Mouse (Mus musculus) limb, embryonic 10.5 days (tissue): ENCODE measurements around the gene Sox12. TPM values are rescaled to one million over a fixed set of nuclear protein-coding genes. Genes with fewer than 3 reads are reported as not detected.

ENCODE experiments used
- DNase-seq: peaks from one replicate; pipeline ENCODE4 v3.0.0-alpha.2; 2017; ENCODE audit warnings: low spot score
- H3K27ac ChIP-seq: fragments of 300-500 bp; sonication (generic); 2 replicates; pipeline ENCODE4 v1.5.1; 2016; ENCODE audit warnings: mild to moderate bottlenecking
- H3K27me3 ChIP-seq: fragments of 300-500 bp; sonication (generic); 2 replicates; pipeline ENCODE4 v1.6.1; 2016; ENCODE audit warnings: low read depth, mild to moderate bottlenecking; ENCODE audit not compliant: poor library complexity, severe bottlenecking
- H3K36me3 ChIP-seq: fragments of 300-500 bp; sonication (generic); 2 replicates; pipeline ENCODE4 v1.6.1; 2016; ENCODE audit warnings: mild to moderate bottlenecking, moderate library complexity
- H3K4me1 ChIP-seq: fragments of 300-500 bp; sonication (generic); 2 replicates; pipeline ENCODE4 v1.6.1; 2016
- H3K4me3 ChIP-seq: fragments of 300-500 bp; sonication (generic); 2 replicates; pipeline ENCODE4 v1.5.1; 2016; ENCODE audit warnings: mild to moderate bottlenecking, moderate library complexity
- H3K9me3 ChIP-seq: fragments of 300-500 bp; sonication (generic); replicated peaks from 2 replicates; pipeline ENCODE4 v1.6.1; 2016; ENCODE audit warnings: mild to moderate bottlenecking
- WGBS: fragments of 180-500 bp; shearing (Covaris S2); methylation state at CpG from one replicate; pipeline ENCODE4 v1.1.7; 2016; 5-methylcytosine and 5-hydroxymethylcytosine counted together
- polyA plus RNA-seq: library from polyadenylated mRNA; unstranded; fragments of >200 nt; fragmentation: Nextera tagmentation; extraction: Ambion mirVana; gene quantifications from 2 replicates; pipeline ENCODE4 v1.2.1, GENCODE M21; 2016

Gene Sox12
- polyA plus RNA-seq, 1 experiment from 2014 or later = 11.8 TPM

- H3K9me3 ChIP-seq = no peaks in the 10 kb centered on the region
- WGBS = 22% methylated on average over 4 of the region's 4 CpGs
- peak within 1 kb of the TSS; percentile 99 for H3K27ac ChIP-seq
- peaks cover 5% of the 10 kb centered on the region; the same call in 1 of the 2 replicates for H3K36me3 ChIP-seq
- no peaks in the 10 kb centered on the region for H3K27me3 ChIP-seq
- H3K4me1 ChIP-seq = peaks cover 38% of the 10 kb centered on the region
- H3K4me3 ChIP-seq = peak within 1 kb of the TSS; percentile 93
- no peak for DNase-seq
These were observed 17.4 kb upstream of the Sox12 start, which contains the start of gene 6820408C15Rik for GRCm38 (mm10) chr2:152415287-152415686. 6820408C15Rik (plus strand) TSS chr2:152415587.

DNA sequence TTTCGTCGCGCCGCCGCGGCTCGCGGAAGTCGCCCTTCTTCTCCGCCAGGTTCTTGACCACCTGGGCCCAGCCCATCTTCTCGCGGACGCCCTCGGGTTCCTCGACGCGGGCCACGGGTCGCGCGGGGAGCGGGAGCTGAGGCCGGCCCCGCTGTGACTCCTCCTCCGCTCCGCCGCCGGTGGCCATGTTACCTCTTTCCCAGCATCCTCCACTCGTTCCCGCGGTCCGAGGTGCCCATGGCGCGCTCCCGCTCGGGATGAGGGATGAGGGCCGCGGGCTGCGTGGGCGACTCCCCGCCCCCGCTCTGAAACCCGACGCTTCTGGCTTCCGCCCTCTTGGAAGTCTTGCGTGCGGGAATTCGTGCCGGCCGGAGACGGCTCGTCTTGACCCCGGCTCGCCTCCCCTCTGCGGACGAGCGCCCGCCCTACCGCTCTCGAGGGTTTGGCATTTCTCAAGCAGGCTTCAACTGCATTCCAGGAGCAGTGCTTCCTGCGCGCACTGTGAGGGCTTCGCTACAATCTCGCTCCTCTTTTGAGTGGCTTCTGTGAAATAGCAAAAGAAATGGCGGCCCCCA lies 16.8 kb upstream of the Sox12 start, which contains the start of gene Zcchc3:
Gene Zcchc3, minus strand, starts transcription at position 437 of the 575 bp plus-strand sequence.
- H3K9me3 ChIP-seq = no peaks in the 10 kb centered on the region
- DNase-seq = peak; percentile 94
- H3K4me3 ChIP-seq = peak within 1 kb of the TSS; percentile 93
- H3K27me3 ChIP-seq = no peaks in the 10 kb centered on the region
- WGBS = under 1% methylated on average over 65 of the region's 65 CpGs
- H3K36me3 ChIP-seq = peaks cover 5% of the 10 kb centered on the region; the same call in 1 of the 2 replicates
- peaks cover 44% of the 10 kb centered on the region for H3K4me1 ChIP-seq
- peak within 1 kb of the TSS; percentile 99 for H3K27ac ChIP-seq

- Histone ChIP-seq H3K4me3 (peak overlapping the region; percentile 93), H3K36me3 (peaks cover 5% of the 10 kb centered on the region; the same call in 1 of the 2 replicates), H3K27ac (peak overlapping the region; percentile 99), H3K27me3 (no peaks in the 10 kb centered on the region), H3K4me1 (peaks cover 49% of the 10 kb centered on the region), H3K9me3 (no peaks in the 10 kb centered on the region)
- DNase-seq = peak; percentile 76
- under 1% methylated on average over 86 of the region's 86 CpGs for WGBS
These were observed 16.1 kb upstream of the Sox12 start for GRCm38 (mm10) chr2:152413765-152414584.

- 3% methylated on average over 21 of the region's 21 CpGs for WGBS
- peak overlapping the region; percentile 99 for H3K27ac ChIP-seq
- H3K9me3 ChIP-seq = no peaks in the 10 kb centered on the region
- peak overlapping the region; percentile 93 for H3K4me3 ChIP-seq
- H3K27me3 ChIP-seq = no peaks in the 10 kb centered on the region
- DNase-seq = no peak
- peaks cover 5% of the 10 kb centered on the region; the same call in 1 of the 2 replicates for H3K36me3 ChIP-seq
- peaks cover 49% of the 10 kb centered on the region for H3K4me1 ChIP-seq
These were observed 15.4 kb upstream of the Sox12 start for GRCm38 (mm10) chr2:152413158-152413764.

GRCm38 (mm10) chr2:152412526-152413157 lies 14.8 kb upstream of the Sox12 start:
- peak; percentile 50 for DNase-seq
- Histone ChIP-seq H3K27me3 (no peaks in the 10 kb centered on the region), H3K9me3 (no peaks in the 10 kb centered on the region), H3K4me3 (peak overlapping the region; percentile 93), H3K4me1 (peaks cover 49% of the 10 kb centered on the region), H3K36me3 (peaks cover 5% of the 10 kb centered on the region; the same call in 1 of the 2 replicates), H3K27ac (peak overlapping the region; percentile 99)
- WGBS = 5% methylated on average over 15 of the region's 15 CpGs

DNA sequence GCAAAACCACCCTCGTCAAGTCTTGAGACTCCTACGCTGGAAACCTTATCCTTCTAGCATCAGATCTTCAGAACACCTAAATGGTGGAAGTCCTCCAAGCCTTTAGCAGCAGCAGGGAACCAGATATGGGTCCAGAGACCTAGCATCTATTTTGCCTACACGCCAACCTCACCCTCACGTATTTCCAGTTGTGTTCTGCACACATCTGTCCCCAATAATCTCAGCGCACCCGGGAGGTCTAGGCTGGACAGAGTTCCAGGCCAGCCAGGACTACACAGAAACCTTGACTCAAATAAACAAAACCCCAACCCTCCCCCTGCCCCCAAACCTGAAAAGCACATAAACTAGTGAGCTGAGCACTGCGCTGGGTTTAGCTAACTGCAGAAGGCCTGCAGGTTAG lies 13.6 kb upstream of the Sox12 start:
- WGBS = 2% methylated on average over 7 of the region's 7 CpGs

DNA sequence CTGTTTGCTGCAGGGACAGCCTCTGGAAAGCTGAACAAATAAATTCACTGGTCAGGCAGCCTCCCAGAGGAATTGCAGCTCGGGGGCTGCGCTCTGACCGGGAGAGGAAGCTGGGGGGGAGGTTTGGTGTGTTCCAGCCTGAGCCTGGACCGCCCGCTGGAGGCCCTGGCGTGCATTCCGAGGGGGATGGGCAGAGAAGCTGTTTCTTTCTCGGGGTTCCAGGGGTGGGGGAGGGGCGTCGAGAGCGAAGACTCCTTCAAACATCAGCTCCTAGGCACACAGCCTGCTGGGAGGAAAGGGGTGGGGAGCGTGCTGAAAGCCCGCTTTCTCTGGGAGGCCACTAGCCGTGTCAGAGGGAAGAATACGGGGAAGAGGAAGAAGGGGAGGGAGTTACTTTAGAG lies 13.1 kb upstream of the Sox12 start:
- Histone ChIP-seq H3K36me3 (peaks cover 5% of the 10 kb centered on the region; the same call in 1 of the 2 replicates), H3K9me3 (no peaks in the 10 kb centered on the region), H3K4me1 (peaks cover 59% of the 10 kb centered on the region), H3K27ac (peak overlapping the region; percentile 99), H3K4me3 (peak overlapping the region; percentile 93), H3K27me3 (no peaks in the 10 kb centered on the region)
- peak; percentile 93 for DNase-seq
- WGBS = under 1% methylated on average over 15 of the region's 15 CpGs

More for the DNA sequence above, 13.6 kb upstream of the Sox12 start:
- Histone ChIP-seq H3K27ac (peak overlapping the region; percentile 99), H3K4me3 (peak overlapping the region; percentile 93), H3K36me3 (peaks cover 5% of the 10 kb centered on the region; the same call in 1 of the 2 replicates), H3K9me3 (no peaks in the 10 kb centered on the region), H3K4me1 (peaks cover 55% of the 10 kb centered on the region), H3K27me3 (no peaks in the 10 kb centered on the region)
- peak; percentile 65 for DNase-seq

DNA sequence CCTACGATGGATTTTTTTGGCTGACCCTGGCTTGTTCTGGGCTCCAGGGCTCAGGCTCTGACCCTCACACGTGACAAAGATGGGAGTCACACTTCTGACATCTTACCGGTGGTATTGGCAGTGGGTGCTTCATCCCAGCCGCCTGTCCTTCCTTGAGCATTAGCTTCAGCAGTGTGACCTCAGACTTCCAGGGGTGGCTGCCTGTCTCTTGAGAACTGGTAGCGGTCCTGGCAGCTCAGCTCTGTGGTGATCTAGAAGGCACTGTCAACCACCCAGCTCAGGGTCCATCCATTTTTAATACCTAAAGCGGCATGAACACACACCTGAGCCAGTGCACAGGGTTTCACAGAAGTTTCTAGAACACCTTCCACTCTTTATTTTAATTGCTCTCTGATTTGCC lies 11.9 kb upstream of the Sox12 start:
- WGBS = 74% methylated on average over 6 of the region's 6 CpGs
- H3K4me3 ChIP-seq = 0 out of 2 replicates have a peak overlapping the region, but pooled peaks have one; percentile 93
- H3K36me3 ChIP-seq = peaks cover 5% of the 10 kb centered on the region; the same call in 1 of the 2 replicates
- H3K4me1 ChIP-seq = peaks cover 58% of the 10 kb centered on the region
- H3K9me3 ChIP-seq = no peaks in the 10 kb centered on the region
- DNase-seq = no peak
- H3K27ac ChIP-seq = peak overlapping the region; percentile 99
- H3K27me3 ChIP-seq = no peaks in the 10 kb centered on the region

GRCm38 (mm10) chr2:152406126-152406525 lies 8.3 kb upstream of the Sox12 start:
- peaks cover 39% of the 10 kb centered on the region for H3K4me1 ChIP-seq
- H3K27ac ChIP-seq = peak overlapping the region; percentile 77
- DNase-seq = peak; percentile 96
- H3K9me3 ChIP-seq = no peaks in the 10 kb centered on the region
- no peaks in the 10 kb centered on the region for H3K36me3 ChIP-seq
- peak overlapping the region; percentile 48 for H3K4me3 ChIP-seq
- WGBS = under 1% methylated on average over 19 of the region's 19 CpGs
- no peaks in the 10 kb centered on the region for H3K27me3 ChIP-seq

- Histone ChIP-seq H3K4me1 (peaks cover 38% of the 10 kb centered on the region), H3K36me3 (peaks cover 13% of the 10 kb centered on the region), H3K9me3 (no peaks in the 10 kb centered on the region), H3K27me3 (no peaks in the 10 kb centered on the region), H3K27ac (peak overlapping the region; percentile 99), H3K4me3 (peak overlapping the region; percentile 97)
- no peak for DNase-seq
- under 1% methylated on average over 13 of the region's 13 CpGs for WGBS
These were observed 1.3 kb upstream of the Sox12 start for GRCm38 (mm10) chr2:152399122-152399542.

GRCm38 (mm10) chr2:152398691-152399090 lies 828 bp upstream of the Sox12 start:
- Histone ChIP-seq H3K36me3 (peaks cover 18% of the 10 kb centered on the region), H3K9me3 (no peaks in the 10 kb centered on the region), H3K4me1 (peaks cover 43% of the 10 kb centered on the region), H3K27me3 (no peaks in the 10 kb centered on the region), H3K27ac (peak overlapping the region; percentile 99), H3K4me3 (peak overlapping the region; percentile 97)
- peak; percentile 96 for DNase-seq
- WGBS = under 1% methylated on average over 38 of the region's 38 CpGs

- Histone ChIP-seq H3K4me1 (peaks cover 51% of the 10 kb centered on the region), H3K4me3 (peak overlapping the region; percentile 97), H3K27me3 (no peaks in the 10 kb centered on the region), H3K36me3 (peaks cover 20% of the 10 kb centered on the region), H3K9me3 (no peaks in the 10 kb centered on the region), H3K27ac (peak overlapping the region; percentile 99)
- WGBS = under 1% methylated on average over 76 of the region's 77 CpGs
- DNase-seq = peak; percentile 81
These were observed 766 bp downstream of the Sox12 start for GRCm38 (mm10) chr2:152397004-152397589.
